Mouse (Mus musculus): ENCODE results near the gene Mrgprg. TPM values are rescaled to one million over a fixed set of nuclear protein-coding genes. Genes with fewer than 3 reads are reported as not detected.

The Mrgprg gene
- polyA plus RNA-seq, 1 experiment from 2014 or later: not detected

GRCm38 (mm10) chr7:143757696-143758095, 9.1 kb downstream of the Mrgprg start:
- peaks cover 6% of the 10 kb centered on the region; the same call in 1 of the 2 replicates for H3K27me3 ChIP-seq (replicated peaks; ENCODE audit: control insufficient read depth, insufficient read depth, low read length)
- ATAC-seq: no peak
- H3K36me3 ChIP-seq (ENCODE audit: control insufficient read depth, insufficient read depth): no peaks in the 10 kb centered on the region
- H3K9ac ChIP-seq (replicated peaks; ENCODE audit: low read depth, low read length): no peak overlapping the region
- no peak overlapping the region for H3K4me2 ChIP-seq (ENCODE audit: low read length)
- no peaks in the 10 kb centered on the region for H3K9me3 ChIP-seq (ENCODE audit: control insufficient read depth, low read length)
- H3K4me3 ChIP-seq (replicated peaks; ENCODE audit: low read length): no peak overlapping the region
- H3K4me1 ChIP-seq (replicated peaks; ENCODE audit: control insufficient read depth, insufficient read depth, low read length): peaks cover 8% of the 10 kb centered on the region
- WGBS: 65% methylated on average over 3 of the region's 3 CpGs
- H3K27ac ChIP-seq (ENCODE audit: low read length): no peak overlapping the region

GRCm38 (mm10) chr7:143757027-143757390, 9.8 kb downstream of the Mrgprg start:
- Histone ChIP-seq H3K9me3 (ENCODE audit: control insufficient read depth, low read length) (no peaks in the 10 kb centered on the region), H3K9ac (replicated peaks; ENCODE audit: low read depth, low read length) (peak overlapping the region; percentile 20; the same call in 1 of the 2 replicates), H3K4me1 (replicated peaks; ENCODE audit: control insufficient read depth, insufficient read depth, low read length) (peaks cover 8% of the 10 kb centered on the region), H3K36me3 (ENCODE audit: control insufficient read depth, insufficient read depth) (no peaks in the 10 kb centered on the region), H3K27ac (ENCODE audit: low read length) (no peak overlapping the region), H3K4me3 (replicated peaks; ENCODE audit: low read length) (peak overlapping the region; percentile 40), H3K4me2 (ENCODE audit: low read length) (peak overlapping the region; percentile 77), H3K27me3 (replicated peaks; ENCODE audit: control insufficient read depth, insufficient read depth, low read length) (peaks cover 6% of the 10 kb centered on the region; the same call in 1 of the 2 replicates)
- WGBS: 2% methylated on average over 15 of the region's 15 CpGs
- peak; percentile 92 for ATAC-seq

GRCm38 (mm10) chr7:143756125-143757026, 10.4 kb downstream of the Mrgprg start, which contains the start of gene Osbpl5:
Osbpl5 (minus strand) TSS chr7:143756985.
- Histone ChIP-seq H3K9ac (replicated peaks; ENCODE audit: low read depth, low read length) (peak within 1 kb of the TSS; percentile 20; the same call in 1 of the 2 replicates), H3K27me3 (replicated peaks; ENCODE audit: control insufficient read depth, insufficient read depth, low read length) (peaks cover 6% of the 10 kb centered on the region; the same call in 1 of the 2 replicates), H3K9me3 (ENCODE audit: control insufficient read depth, low read length) (no peaks in the 10 kb centered on the region), H3K4me3 (replicated peaks; ENCODE audit: low read length) (peak within 1 kb of the TSS; percentile 40), H3K4me2 (ENCODE audit: low read length) (peak within 1 kb of the TSS; percentile 77), H3K4me1 (replicated peaks; ENCODE audit: control insufficient read depth, insufficient read depth, low read length) (peaks cover 8% of the 10 kb centered on the region), H3K27ac (ENCODE audit: low read length) (no peak within 1 kb of the TSS), H3K36me3 (ENCODE audit: control insufficient read depth, insufficient read depth) (no peaks in the 10 kb centered on the region)
- 0 out of 2 replicates have a peak, but pooled peaks have one; percentile 23 for ATAC-seq
- 28% methylated on average over 22 of the region's 22 CpGs for WGBS

- no peak for ATAC-seq
Observed at GRCm38 (mm10) chr7:143755357-143756124, 11.3 kb downstream of the Mrgprg start.

GRCm38 (mm10) chr7:143753990-143754715, 12.6 kb downstream of the Mrgprg start:
- no peak for ATAC-seq
- peaks cover 11% of the 10 kb centered on the region for H3K4me1 ChIP-seq (replicated peaks; ENCODE audit: control insufficient read depth, insufficient read depth, low read length)
- no peak overlapping the region for H3K4me2 ChIP-seq (ENCODE audit: low read length)
- WGBS: 46% methylated on average over 5 of the region's 5 CpGs
- H3K27ac ChIP-seq (ENCODE audit: low read length): no peak overlapping the region
- peaks cover 6% of the 10 kb centered on the region; the same call in 1 of the 2 replicates for H3K27me3 ChIP-seq (replicated peaks; ENCODE audit: control insufficient read depth, insufficient read depth, low read length)
- no peaks in the 10 kb centered on the region for H3K9me3 ChIP-seq (ENCODE audit: control insufficient read depth, low read length)
- H3K36me3 ChIP-seq (ENCODE audit: control insufficient read depth, insufficient read depth): no peaks in the 10 kb centered on the region
- no peak overlapping the region for H3K4me3 ChIP-seq (replicated peaks; ENCODE audit: low read length)
- H3K9ac ChIP-seq (replicated peaks; ENCODE audit: low read depth, low read length): no peak overlapping the region

More at GRCm38 (mm10) chr7:143755357-143756124, 11.3 kb downstream of the Mrgprg start:
- H3K9ac ChIP-seq (replicated peaks; ENCODE audit: low read depth, low read length): no peak overlapping the region
- no peaks in the 10 kb centered on the region for H3K36me3 ChIP-seq (ENCODE audit: control insufficient read depth, insufficient read depth)
- H3K27ac ChIP-seq (ENCODE audit: low read length): no peak overlapping the region
- no peaks in the 10 kb centered on the region for H3K9me3 ChIP-seq (ENCODE audit: control insufficient read depth, low read length)
- H3K27me3 ChIP-seq (replicated peaks; ENCODE audit: control insufficient read depth, insufficient read depth, low read length): peaks cover 6% of the 10 kb centered on the region; the same call in 1 of the 2 replicates
- WGBS: 72% methylated on average over 9 of the region's 9 CpGs
- peaks cover 8% of the 10 kb centered on the region for H3K4me1 ChIP-seq (replicated peaks; ENCODE audit: control insufficient read depth, insufficient read depth, low read length)
- H3K4me2 ChIP-seq (ENCODE audit: low read length): no peak overlapping the region
- H3K4me3 ChIP-seq (replicated peaks; ENCODE audit: low read length): no peak overlapping the region

- no peak overlapping the region for H3K9ac ChIP-seq (replicated peaks; ENCODE audit: low read depth, low read length)
- no peak overlapping the region for H3K4me2 ChIP-seq (ENCODE audit: low read length)
- 88% methylated on average over 3 of the region's 3 CpGs for WGBS
- peaks cover 23% of the 10 kb centered on the region for H3K4me1 ChIP-seq (replicated peaks; ENCODE audit: control insufficient read depth, insufficient read depth, low read length)
- peaks cover 6% of the 10 kb centered on the region; the same call in 1 of the 2 replicates for H3K27me3 ChIP-seq (replicated peaks; ENCODE audit: control insufficient read depth, insufficient read depth, low read length)
- H3K36me3 ChIP-seq (ENCODE audit: control insufficient read depth, insufficient read depth): no peaks in the 10 kb centered on the region
- no peak overlapping the region for H3K4me3 ChIP-seq (replicated peaks; ENCODE audit: low read length)
- no peak for ATAC-seq
- no peak overlapping the region for H3K27ac ChIP-seq (ENCODE audit: low read length)
- H3K9me3 ChIP-seq (ENCODE audit: control insufficient read depth, low read length): no peaks in the 10 kb centered on the region
Observed at GRCm38 (mm10) chr7:143752606-143753005, 14.2 kb downstream of the Mrgprg start.

- ATAC-seq: no peak
- WGBS: 75% methylated on average over 4 of the region's 4 CpGs
- Histone ChIP-seq H3K27me3 (replicated peaks; ENCODE audit: control insufficient read depth, insufficient read depth, low read length) (peaks cover 6% of the 10 kb centered on the region; the same call in 1 of the 2 replicates), H3K9ac (replicated peaks; ENCODE audit: low read depth, low read length) (no peak overlapping the region), H3K36me3 (ENCODE audit: control insufficient read depth, insufficient read depth) (no peaks in the 10 kb centered on the region), H3K9me3 (ENCODE audit: control insufficient read depth, low read length) (no peaks in the 10 kb centered on the region), H3K4me2 (ENCODE audit: low read length) (no peak overlapping the region), H3K4me1 (replicated peaks; ENCODE audit: control insufficient read depth, insufficient read depth, low read length) (peaks cover 20% of the 10 kb centered on the region), H3K27ac (ENCODE audit: low read length) (no peak overlapping the region), H3K4me3 (replicated peaks; ENCODE audit: low read length) (no peak overlapping the region)
Observed at GRCm38 (mm10) chr7:143752056-143752455, 14.7 kb downstream of the Mrgprg start.

- H3K27ac ChIP-seq (ENCODE audit: low read length): no peak overlapping the region
- H3K4me3 ChIP-seq (replicated peaks; ENCODE audit: low read length): no peak overlapping the region
- H3K4me1 ChIP-seq (replicated peaks; ENCODE audit: control insufficient read depth, insufficient read depth, low read length): peaks cover 15% of the 10 kb centered on the region
- no peak overlapping the region for H3K9ac ChIP-seq (replicated peaks; ENCODE audit: low read depth, low read length)
- H3K27me3 ChIP-seq (replicated peaks; ENCODE audit: control insufficient read depth, insufficient read depth, low read length): peaks cover 6% of the 10 kb centered on the region; the same call in 1 of the 2 replicates
- no peaks in the 10 kb centered on the region for H3K36me3 ChIP-seq (ENCODE audit: control insufficient read depth, insufficient read depth)
- no peak for ATAC-seq
- H3K9me3 ChIP-seq (ENCODE audit: control insufficient read depth, low read length): no peaks in the 10 kb centered on the region
- H3K4me2 ChIP-seq (ENCODE audit: low read length): no peak overlapping the region
- WGBS: 63% methylated on average over 1 of the region's 1 CpGs
Observed at GRCm38 (mm10) chr7:143751380-143751779, 15.4 kb downstream of the Mrgprg start.
